Mouse (Mus musculus): ENCODE results near the gene Tmem255b. TPM values are rescaled to one million over a fixed set of nuclear protein-coding genes. Genes with fewer than 3 reads are reported as not detected.

The Tmem255b gene
- polyA plus RNA-seq (2021; fragmentation: Nextera tagmentation) = 6.6 and 8.3 TPM in 2 replicates
- long read RNA-seq, experiment 1, partial matches to known transcripts = 0 of 5 reads
- long read RNA-seq, experiment 1, other reads (novel, unspliced or antisense) = 2 of 5 reads
- long read RNA-seq, experiment 2, partial matches to known transcripts = 1 of 12 reads
- long read RNA-seq, experiment 2, other reads (novel, unspliced or antisense) = 7 of 12 reads

DNA sequence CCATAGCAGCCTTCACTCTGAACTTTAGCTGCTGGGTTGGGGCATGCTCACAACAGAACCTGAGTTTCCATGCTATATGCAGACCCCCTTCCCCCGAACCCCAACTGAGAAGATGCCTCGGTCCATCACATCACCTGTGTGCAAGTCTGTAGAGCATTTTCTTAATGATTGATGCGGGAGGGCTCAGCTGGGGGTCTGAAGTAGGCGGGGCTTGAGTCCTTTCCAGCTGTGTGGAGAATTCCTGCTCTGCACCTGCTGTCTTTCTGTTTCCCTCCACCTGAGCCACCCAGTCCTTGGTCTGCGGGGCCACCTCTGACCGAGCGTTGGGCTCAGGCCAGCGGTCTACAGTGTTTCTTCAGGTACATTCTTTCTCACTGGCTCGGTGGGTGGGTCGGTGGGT is at the start of gene Tmem255b:
TSS of gene Tmem255b (plus strand) at position 301 of the 400 bp plus-strand sequence.

DNA sequence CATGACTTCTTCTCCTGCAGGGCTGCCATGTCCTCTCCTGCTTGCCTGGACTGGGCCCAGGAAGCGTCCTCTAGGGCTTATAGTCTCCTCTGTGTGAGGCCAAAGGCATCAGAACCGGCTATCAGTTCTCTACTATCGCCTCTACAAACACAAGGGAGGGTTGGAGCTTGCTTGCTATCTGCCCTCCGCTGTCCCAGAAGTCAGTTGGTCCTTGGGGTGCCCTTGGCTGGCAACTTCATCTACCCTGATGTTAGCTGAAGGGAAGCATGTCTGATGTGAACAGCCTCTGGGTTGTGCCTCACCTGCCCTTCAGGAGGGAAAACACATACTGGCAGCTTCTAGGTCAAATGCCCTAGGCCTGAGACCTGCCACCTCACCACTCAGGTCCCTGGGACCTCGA is 38.3 kb upstream of the Tmem255b start, which contains the start of gene Atp4b:
TSS of gene Atp4b (minus strand) at position 101 of the 400 bp plus-strand sequence.

DNA sequence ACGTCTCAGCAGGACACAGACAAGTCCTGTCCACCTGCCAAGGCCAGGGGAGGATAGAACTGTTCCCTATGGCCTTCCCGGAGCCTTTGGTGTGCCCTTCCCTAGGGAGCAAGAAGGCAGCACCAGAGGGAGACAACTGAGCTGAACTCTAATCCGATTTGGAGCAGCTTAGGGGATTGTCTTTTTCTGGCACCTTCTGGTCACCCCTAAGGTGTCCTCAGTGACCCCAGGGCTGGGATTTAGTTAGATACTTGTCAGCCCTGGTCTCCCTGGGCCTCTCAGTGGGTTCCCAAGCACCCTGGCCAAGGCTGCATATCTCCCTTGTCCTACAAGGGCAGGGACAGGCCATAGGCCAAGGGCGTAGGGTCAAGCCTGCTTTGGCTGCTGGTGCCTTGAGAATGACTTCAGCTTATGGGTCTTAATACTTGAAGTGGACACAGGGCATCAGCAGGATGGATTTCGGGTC is 30.3 kb upstream of the Tmem255b start, which contains the start of gene Grk1:
TSS of gene Grk1 (plus strand) at position 416 of the 466 bp plus-strand sequence.

DNA sequence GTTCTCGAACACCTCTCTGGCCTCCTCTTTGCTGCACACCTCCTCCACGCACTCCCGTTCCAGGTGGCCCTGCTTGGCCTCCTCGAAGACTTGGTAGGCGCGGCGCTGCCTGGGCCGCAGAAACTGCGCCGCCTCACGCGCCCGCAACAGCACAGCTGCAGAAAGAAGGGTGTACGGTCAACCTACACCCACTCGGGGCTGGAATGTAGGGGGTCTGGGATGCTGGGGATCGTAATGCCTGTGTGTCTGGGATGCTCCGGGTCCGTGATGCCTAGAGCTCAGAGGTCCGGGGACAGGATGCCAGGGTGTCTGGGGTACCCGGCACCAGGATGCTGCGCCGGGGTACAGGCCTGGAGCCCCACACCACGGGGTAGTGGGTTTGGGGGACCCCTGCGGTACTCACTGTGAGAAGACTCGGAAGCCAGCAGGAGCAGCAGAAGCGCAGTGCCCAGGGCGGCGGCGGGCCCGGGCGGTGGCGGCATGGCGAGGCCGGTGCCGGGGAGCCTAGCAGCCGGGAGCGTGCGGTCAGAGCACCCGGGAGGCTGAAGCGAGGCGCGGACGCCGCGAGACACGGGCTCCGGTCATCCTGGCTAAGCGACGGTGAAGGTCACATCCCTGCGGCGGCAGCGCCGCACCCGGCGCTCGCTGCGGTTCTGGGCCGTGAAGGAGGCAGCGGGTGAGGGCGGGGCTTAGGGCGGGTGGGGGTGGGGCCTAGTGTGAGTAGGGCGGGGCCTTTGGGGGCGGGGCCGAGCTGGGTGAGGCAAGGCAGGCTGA is 59.1 kb downstream of the Tmem255b start, which contains the start of gene Gas6:
TSS of gene Gas6 (minus strand) at position 633 of the 774 bp plus-strand sequence.

Other genes starting within 250 kb of the Tmem255b start
- 3.8 and 5.3 TPM in 2 replicates for gene Grtp1, start 234.6 kb upstream of the Tmem255b start, polyA plus RNA-seq (2021; fragmentation: Nextera tagmentation)
- gene Adprhl1, start 181.0 kb upstream of the Tmem255b start, polyA plus RNA-seq (2021; fragmentation: Nextera tagmentation) = not detected in 2 replicates
- gene Dcun1d2, start 147.1 kb upstream of the Tmem255b start, polyA plus RNA-seq (2021; fragmentation: Nextera tagmentation) = 20.3 and 22.2 TPM in 2 replicates
- 26.9 and 27.5 TPM in 2 replicates for gene Tmco3, start 147.0 kb upstream of the Tmem255b start, polyA plus RNA-seq (2021; fragmentation: Nextera tagmentation)
- gene Tfdp1, start 96.4 kb upstream of the Tmem255b start, polyA plus RNA-seq (2021; fragmentation: Nextera tagmentation) = 34.3 and 41.7 TPM in 2 replicates
- not detected in 2 replicates for gene Atp4b, start 38.4 kb upstream of the Tmem255b start, polyA plus RNA-seq (2021; fragmentation: Nextera tagmentation)
- not detected in 2 replicates for gene Grk1, start 30.1 kb upstream of the Tmem255b start, polyA plus RNA-seq (2021; fragmentation: Nextera tagmentation)
- 42.9 and 67.0 TPM in 2 replicates for gene Gas6, start 59.3 kb downstream of the Tmem255b start, polyA plus RNA-seq (2021; fragmentation: Nextera tagmentation)
- not detected in 2 replicates for gene 1700029H14Rik, start 127.3 kb downstream of the Tmem255b start, polyA plus RNA-seq (2021; fragmentation: Nextera tagmentation)
- gene Rasa3, start 242.4 kb downstream of the Tmem255b start, polyA plus RNA-seq (2021; fragmentation: Nextera tagmentation) = 20.2 and 22.2 TPM in 2 replicates